23 mouse cellular contexts compared by ENCODE assay signal in genomic region chr4:140215205-140215604, GRCm38 (mm10). TPM values are rescaled to one million over a fixed set of nuclear protein-coding genes. Genes with fewer than 3 reads are reported as not detected.
DNase-seq lines count a peak whose midpoint lies in the region; ATAC-seq lines count a peak whose summit lies in the region.
"Had no signal": no experiment of that assay in that cellular context is flagged by ENCODE, and none has a peak within 500 bp of the region (broad histone marks: within the 10 kb centered on the region; RNA-seq: fewer than 3 reads in every experiment).

No protein-coding gene starts in this region.

- no peaks in the 10 kb centered on the region for H3K36me3 ChIP-seq in kidney, embryonic 15.5 days
- no peaks in the 10 kb centered on the region for H3K36me3 ChIP-seq in intestine, embryonic 16.5 days (ENCODE audit: control insufficient read depth, insufficient read depth, low read length)
- H3K36me3 ChIP-seq: forebrain, embryonic 15.5 days; heart, embryonic 10.5 days had no signal

- ATAC-seq in kidney, embryonic 15.5 days (replicated peaks; ENCODE audit: low FRiP score) = 0 out of 2 replicates have a peak, but pooled peaks have one; percentile 17
- ATAC-seq in cerebellum, adult (ENCODE audit: insufficient number of reproducible peaks, low FRiP score, low TSS enrichment) = no peak
- ATAC-seq in intestine, embryonic 16.5 days = no peak
- ATAC-seq: forebrain, embryonic 15.5 days; hindbrain, postnatal 0 days; intestine, postnatal 0 days; lung, postnatal 0 days had no signal

- H3K27ac ChIP-seq in kidney, embryonic 15.5 days = no peak overlapping the region
- H3K27ac ChIP-seq in intestine, embryonic 16.5 days (ENCODE audit: low read length) = no peak overlapping the region
- H3K27ac ChIP-seq: forebrain, embryonic 15.5 days; heart, embryonic 10.5 days; hindbrain, postnatal 0 days; macrophage had no signal

- 20% methylated on average over 9 of the region's 9 CpGs for WGBS in kidney, embryonic 15.5 days
- 68% methylated on average over 9 of the region's 9 CpGs for WGBS in intestine, embryonic 16.5 days

- H3K27me3 ChIP-seq in kidney, embryonic 15.5 days = peaks cover 50% of the 10 kb centered on the region
- H3K27me3 ChIP-seq in intestine, embryonic 16.5 days (replicated peaks; ENCODE audit: control insufficient read depth, insufficient read depth, low read length) = no peaks in the 10 kb centered on the region
- H3K27me3 ChIP-seq: forebrain, embryonic 15.5 days had no signal

- H3K9ac ChIP-seq in kidney, embryonic 15.5 days = no peak overlapping the region
- no peak overlapping the region for H3K9ac ChIP-seq in intestine, embryonic 16.5 days (ENCODE audit: low read depth, low read length)
- H3K9ac ChIP-seq: forebrain, embryonic 15.5 days had no signal

- DNase-seq in adrenal gland, adult (ENCODE audit: inconsistent age in 2 of 2, low spot score in 1 of 2) = peak; percentile 33 to 58
- no peak for DNase-seq in adrenal gland, postnatal 4 days (ENCODE audit: low spot score in 2 of 2)
- no peak for DNase-seq in kidney, adult 11 months
- peak; percentile 39 for DNase-seq in thymus, postnatal 14 days
- no peak for DNase-seq in thymus, adult 18-20 months
- DNase-seq: cerebellum, adult 8-10 months; cerebellum, postnatal 36 days; kidney, postnatal 25 days; layer of hippocampus, postnatal 36 days had no signal

- no peaks in the 10 kb centered on the region for H3K9me3 ChIP-seq in kidney, embryonic 15.5 days (replicated peaks)
- no peaks in the 10 kb centered on the region for H3K9me3 ChIP-seq in intestine, embryonic 16.5 days (ENCODE audit: control insufficient read depth, low read length)
- H3K9me3 ChIP-seq: forebrain, embryonic 15.5 days; heart, embryonic 10.5 days had no signal

- no peak overlapping the region for H3K4me3 ChIP-seq in kidney, embryonic 15.5 days (replicated peaks)
- no peak overlapping the region for H3K4me3 ChIP-seq in intestine, embryonic 16.5 days (ENCODE audit: low read length)
- H3K4me3 ChIP-seq: forebrain, embryonic 15.5 days; heart, embryonic 10.5 days had no signal

- peaks cover 34% of the 10 kb centered on the region for H3K4me1 ChIP-seq in kidney, embryonic 15.5 days
- H3K4me1 ChIP-seq in intestine, embryonic 16.5 days (ENCODE audit: control insufficient read depth, insufficient read depth, low read length) = no peaks in the 10 kb centered on the region

- H3K4me2 ChIP-seq in kidney, embryonic 15.5 days = no peak overlapping the region
- no peak overlapping the region for H3K4me2 ChIP-seq in intestine, embryonic 16.5 days (ENCODE audit: low read depth, low read length)
- H3K4me2 ChIP-seq: forebrain, embryonic 15.5 days had no signal

RNA-seq across cellular contexts. Expression of gene Igsf21, which starts 31.4 kb away (rescaled TPM):
- 1 to 10 TPM; 4.5 to 5.9 TPM for total RNA-seq in adrenal gland, postnatal 4 days (2021)
- polyA plus RNA-seq in kidney, embryonic 15.5 days (2015; fragmentation: Nextera tagmentation; extraction: Ambion mirVana) = 1.2 and 1.4 TPM in 2 replicates
- 1.2 and 1.5 TPM in 2 replicates for polyA plus RNA-seq in intestine, embryonic 16.5 days (2015; fragmentation: Nextera tagmentation; extraction: Ambion mirVana)
- total RNA-seq: granulocyte monocyte progenitor cell, adult 5-6 weeks; hematopoietic stem cell, adult 5-6 weeks; liver, adult 2 months; neutrophil, adult 5-6 weeks had no signal
- polyA plus RNA-seq: liver, adult 2 months; liver, embryonic 16.5 days; macrophage had no signal

Comparison
In these comparisons a context has a peak if more than half of its experiments do, and no peak if none do; other contexts are left out.
1. DNase-seq: peak in adrenal gland, adult (2 of 2) and thymus, postnatal 14 days (single experiment); none in adrenal gland, postnatal 4 days (0 of 2), kidney, adult 11 months (single experiment) and thymus, adult 18-20 months (0 of 2).